Mouse (Mus musculus): ENCODE data around the gene Lrrc8a.

Gene Lrrc8a

DNA sequence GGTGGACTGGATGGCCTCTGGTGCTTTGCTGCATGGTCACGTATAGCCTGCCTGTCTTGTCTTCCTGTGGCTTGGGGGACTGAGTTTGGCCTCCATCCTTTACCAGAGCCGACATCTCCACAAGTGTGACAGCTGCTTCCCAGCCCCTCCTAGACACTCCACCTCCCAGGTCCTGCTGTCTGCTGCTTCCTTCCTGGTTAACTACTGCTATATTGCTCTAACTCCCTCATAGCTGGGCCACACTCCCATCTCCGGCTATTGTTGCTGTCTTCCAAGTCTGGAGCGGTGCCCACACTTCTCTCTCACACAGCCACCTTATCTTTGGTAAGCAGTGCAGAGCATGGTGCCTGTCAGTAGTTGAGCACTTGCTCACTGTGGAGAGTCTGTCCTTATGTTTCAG lies 2.3 kb downstream of the Lrrc8a start:
- peak; percentile 78 to 87 for DNase-seq

DNA sequence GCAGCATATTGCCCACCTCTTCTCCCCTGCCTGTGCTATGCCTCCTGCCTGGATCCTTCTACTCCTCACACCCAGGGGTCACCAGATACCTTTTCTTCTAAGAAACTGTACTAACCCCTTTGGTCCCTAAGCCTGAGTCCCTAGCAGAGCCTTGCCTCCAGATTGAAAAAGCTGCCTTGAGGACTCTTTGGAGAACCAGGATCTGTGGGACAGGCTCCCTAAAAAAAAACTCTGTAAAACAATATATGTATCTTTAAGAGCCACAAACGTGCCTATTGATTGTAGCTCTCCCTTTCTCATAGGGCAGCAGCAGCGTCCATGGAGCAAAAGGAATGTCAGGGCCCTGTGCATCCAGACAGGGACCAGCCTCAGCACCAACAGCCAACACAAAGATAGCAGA lies 2.8 kb downstream of the Lrrc8a start, which contains the start of gene Gm28035:
Gene Gm28035 (plus strand): TSS at position 301 of the 400 bp plus-strand sequence.
- no peak for DNase-seq

- peak; percentile 81 to 93 for DNase-seq
These were observed 5.0 kb downstream of the Lrrc8a start for GRCm38 (mm10) chr2:30242509-30242908.

GRCm38 (mm10) chr2:30243391-30243790 lies 5.9 kb downstream of the Lrrc8a start:
- DNase-seq: no peak

DNA sequence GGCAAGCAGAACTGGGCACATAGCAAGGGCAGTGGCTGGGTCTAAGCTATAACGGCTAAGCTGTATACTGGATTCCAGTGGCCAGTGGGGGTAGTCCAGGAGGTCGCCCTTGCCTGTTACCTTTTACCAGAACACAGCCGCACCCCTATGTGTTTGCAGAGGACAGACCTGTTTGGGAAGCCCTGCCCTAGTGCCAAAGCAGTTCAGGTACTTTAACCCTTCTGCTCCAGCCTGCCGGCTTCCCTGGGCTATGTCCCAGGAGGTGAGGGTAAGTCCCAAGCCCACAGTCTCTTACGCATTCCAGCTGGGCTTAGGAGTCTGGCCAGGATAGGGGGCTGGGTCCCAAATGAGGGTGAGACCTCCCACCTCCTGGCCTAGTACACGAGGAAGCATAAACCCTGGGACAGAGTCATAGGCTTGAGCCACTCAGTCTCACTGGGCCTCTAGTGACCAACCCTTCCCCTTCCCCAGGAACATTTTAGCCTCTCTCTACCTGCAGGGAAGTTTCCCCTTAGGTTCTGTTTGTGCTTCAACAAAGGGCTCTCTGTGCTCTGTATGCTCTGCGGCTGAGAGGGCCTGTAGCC lies 7.2 kb downstream of the Lrrc8a start:
- peak in 1 of 2 experiments; percentile 6 for DNase-seq

- no peak for DNase-seq
These were observed 9.5 kb downstream of the Lrrc8a start for GRCm38 (mm10) chr2:30247036-30247435.

GRCm38 (mm10) chr2:30247681-30248080 lies 10.2 kb downstream of the Lrrc8a start:
- DNase-seq: no peak

GRCm38 (mm10) chr2:30249182-30249581 lies 11.7 kb downstream of the Lrrc8a start:
- no peak for DNase-seq

DNA sequence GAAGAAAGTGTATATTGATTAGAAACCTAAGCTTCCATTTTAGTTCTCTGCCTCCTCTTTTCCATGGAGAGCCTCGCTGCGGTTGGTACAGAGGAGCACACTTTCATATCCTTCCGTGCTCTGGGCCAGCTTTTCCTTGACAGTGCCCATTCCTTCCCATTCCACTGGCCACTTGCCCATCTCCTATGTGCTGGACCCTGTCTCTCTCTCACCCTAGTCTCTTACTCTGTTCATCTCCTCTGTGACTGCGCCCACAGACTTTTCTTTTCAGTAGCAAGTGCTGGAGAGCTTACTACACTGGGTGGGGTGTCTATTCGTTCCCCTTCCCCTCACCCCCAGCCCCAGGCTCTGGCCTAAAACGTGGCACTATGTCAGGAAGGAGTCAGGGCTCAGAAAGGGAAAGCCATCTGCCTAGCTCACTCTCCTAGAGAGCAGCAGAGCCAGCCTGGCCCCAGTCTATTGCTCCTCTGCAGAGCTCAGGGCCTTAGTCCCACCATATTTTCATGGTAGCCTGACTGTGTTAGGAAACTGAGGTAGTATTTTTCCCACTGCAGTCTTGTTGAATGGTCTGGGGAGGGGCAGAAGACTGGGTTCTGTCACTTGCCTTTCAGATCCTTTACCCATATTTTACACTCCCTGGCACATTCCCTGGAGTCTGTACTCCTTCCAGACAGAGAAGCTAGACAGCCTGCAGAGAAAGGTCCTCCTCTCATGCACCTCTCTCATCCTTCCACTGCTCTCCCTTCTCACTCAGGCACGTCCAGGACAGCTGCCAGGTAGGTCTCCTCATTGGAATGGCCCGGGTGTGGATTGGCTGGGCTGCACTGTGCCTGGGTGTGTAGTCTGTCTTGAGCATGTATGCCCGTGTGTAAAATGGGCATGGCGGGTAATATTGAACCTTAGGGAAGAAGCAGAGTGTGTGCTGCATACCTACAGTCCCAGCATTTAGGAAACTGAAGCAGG lies 12.9 kb downstream of the Lrrc8a start:
- DNase-seq: peak in 1 of 2 experiments; percentile 9

DNA sequence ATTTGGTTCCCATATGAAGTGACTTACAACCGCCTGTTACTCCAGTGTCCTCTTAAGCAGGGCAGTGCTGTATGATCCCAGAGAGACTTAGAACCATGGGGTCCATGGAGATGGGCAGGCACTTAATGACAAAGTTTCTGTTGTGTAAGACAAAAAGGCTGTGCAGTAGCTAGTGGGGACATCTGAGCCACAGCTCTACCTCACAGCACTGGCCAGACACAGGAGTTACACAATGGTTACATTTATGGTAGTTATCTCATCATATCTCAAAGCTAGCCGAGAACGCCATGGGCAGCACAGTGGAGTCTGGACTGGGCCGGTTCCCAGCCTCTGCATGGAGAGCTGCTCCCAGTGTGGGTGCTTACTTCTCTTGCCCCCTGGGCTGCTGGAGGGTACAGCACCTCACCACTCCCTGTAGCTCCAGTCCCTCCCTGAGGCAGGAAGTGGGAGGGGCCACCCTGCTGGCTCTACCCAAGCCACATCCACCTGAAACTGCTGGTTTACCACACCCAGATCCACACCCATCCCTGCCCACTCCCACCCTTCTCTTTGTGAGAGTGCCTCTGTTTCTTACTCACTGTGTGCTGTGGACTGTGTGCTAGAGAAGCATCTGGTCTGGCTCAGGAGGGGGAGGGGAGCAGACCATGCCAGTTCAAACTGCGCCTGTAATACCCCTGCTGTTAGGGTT lies 14.0 kb downstream of the Lrrc8a start:
- peak; percentile 42 to 75 for DNase-seq

DNA sequence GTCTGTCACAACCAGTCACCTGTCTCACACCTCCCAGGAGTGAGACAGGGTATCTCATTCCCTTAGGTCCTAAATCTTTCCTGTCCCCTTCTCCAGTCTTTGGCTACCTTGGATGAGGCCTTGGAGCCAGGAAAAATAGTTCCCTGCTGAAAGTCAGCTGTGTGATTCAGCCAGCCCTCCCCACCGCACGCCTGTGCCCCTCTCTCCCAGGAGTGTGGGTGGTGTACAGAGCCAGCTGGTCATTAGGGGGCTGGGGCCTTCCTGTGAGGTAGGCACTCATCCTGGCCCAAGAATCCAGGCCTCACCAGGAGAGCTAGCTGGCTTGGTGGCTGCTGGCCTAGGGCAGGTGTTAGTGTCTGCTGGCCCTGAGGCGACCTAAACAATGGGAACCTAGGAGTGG lies 15.0 kb downstream of the Lrrc8a start:
- no peak for DNase-seq

DNA sequence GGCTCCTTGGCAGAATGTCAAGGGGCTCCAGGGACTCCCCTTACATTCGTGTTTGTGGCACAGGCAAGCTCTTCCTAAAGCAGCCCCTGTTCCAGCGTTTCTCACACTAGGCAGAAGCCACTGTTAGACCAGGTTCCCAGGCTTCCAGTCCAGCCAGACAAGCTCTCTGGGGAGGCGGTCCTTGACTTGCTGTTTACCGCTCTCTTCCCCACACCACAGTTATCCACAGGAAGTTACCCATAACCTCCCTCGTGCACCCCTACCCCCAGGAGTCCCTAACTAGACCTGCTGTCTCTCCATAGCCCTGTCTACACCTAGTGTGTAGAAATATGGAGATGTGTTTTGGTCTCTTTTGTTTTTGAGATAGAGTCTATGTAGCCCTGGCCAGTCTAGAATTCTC lies 16.3 kb downstream of the Lrrc8a start:
- DNase-seq: no peak

DNA sequence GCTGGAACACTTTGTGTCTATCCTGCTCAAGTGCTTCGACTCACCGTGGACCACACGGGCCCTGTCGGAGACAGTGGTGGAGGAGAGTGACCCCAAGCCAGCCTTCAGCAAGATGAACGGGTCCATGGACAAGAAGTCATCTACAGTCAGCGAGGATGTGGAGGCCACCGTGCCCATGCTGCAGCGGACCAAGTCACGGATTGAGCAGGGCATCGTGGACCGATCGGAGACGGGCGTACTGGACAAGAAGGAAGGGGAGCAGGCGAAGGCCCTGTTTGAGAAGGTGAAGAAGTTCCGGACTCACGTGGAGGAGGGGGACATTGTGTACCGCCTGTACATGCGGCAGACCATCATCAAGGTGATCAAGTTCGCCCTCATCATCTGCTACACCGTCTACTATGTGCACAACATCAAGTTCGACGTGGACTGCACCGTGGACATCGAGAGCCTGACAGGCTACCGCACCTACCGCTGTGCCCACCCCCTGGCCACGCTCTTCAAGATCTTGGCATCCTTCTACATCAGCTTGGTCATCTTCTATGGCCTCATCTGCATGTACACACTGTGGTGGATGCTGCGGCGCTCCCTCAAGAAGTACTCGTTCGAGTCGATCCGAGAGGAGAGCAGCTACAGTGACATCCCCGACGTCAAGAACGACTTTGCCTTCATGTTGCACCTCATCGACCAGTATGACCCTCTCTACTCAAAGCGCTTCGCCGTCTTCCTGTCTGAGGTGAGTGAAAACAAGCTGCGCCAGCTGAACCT lies 18.3 kb downstream of the Lrrc8a start:
- no peak for DNase-seq

DNA sequence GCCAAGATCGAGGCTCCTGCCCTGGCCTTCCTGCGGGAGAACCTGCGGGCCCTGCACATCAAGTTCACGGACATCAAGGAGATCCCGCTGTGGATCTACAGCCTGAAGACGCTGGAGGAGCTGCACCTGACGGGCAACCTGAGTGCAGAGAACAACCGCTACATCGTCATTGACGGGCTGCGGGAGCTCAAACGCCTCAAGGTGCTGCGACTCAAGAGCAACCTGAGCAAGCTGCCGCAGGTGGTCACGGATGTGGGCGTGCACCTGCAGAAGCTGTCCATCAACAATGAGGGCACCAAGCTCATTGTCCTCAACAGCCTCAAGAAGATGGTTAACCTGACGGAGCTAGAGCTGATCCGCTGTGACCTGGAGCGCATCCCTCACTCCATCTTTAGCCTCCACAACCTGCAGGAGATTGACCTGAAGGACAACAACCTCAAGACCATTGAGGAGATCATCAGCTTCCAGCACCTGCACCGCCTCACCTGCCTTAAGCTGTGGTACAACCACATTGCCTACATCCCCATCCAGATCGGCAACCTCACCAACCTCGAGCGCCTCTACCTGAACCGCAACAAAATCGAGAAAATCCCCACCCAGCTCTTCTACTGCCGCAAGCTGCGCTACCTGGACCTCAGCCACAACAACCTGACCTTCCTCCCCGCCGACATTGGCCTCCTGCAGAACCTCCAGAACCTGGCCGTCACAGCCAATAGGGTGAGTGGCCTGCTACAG lies 19.3 kb downstream of the Lrrc8a start:
- no peak for DNase-seq

GRCm38 (mm10) chr2:30257699-30258460 lies 20.4 kb downstream of the Lrrc8a start:
- DNase-seq: no peak

- DNase-seq: peak; percentile 56 to 88
These were observed 21.1 kb downstream of the Lrrc8a start for GRCm38 (mm10) chr2:30258600-30258999.

- DNase-seq: peak; percentile 42 to 70
These were observed 21.9 kb downstream of the Lrrc8a start for GRCm38 (mm10) chr2:30259131-30260064.

GRCm38 (mm10) chr2:30261064-30261736 lies 23.7 kb downstream of the Lrrc8a start:
- no peak for DNase-seq

All from kidney, postnatal 25 days (tissue).